Mouse (Mus musculus) hindbrain, embryonic 12.5 days (tissue): ENCODE measurements around the gene Kndc1. TPM values are rescaled to one million over a fixed set of nuclear protein-coding genes. Genes with fewer than 3 reads are reported as not detected.

ENCODE experiments used
- ATAC-seq: fragments of 200-750 bp; cut with Nextera tagmentation; 2 replicates; pipeline ENCODE4 v1.8.0; 2017; ENCODE audit warnings: moderate TSS enrichment; ENCODE audit not compliant: low FRiP score
- H3K27ac ChIP-seq: fragments of 300-500 bp; sonication (generic); 2 replicates; pipeline ENCODE4 v1.5.1; 2016; ENCODE audit warnings: mild to moderate bottlenecking
- H3K27me3 ChIP-seq: fragments of 300-500 bp; sonication (generic); 2 replicates; pipeline ENCODE4 v1.6.1; 2016; ENCODE audit warnings: mild to moderate bottlenecking
- H3K36me3 ChIP-seq: fragments of 300-500 bp; sonication (generic); 2 replicates; pipeline ENCODE4 v1.6.1; 2016; ENCODE audit warnings: mild to moderate bottlenecking
- H3K4me1 ChIP-seq: fragments of 300-500 bp; sonication (generic); 2 replicates; pipeline ENCODE4 v1.6.1; 2016
- H3K4me2 ChIP-seq: fragments of 300-500 bp; sonication (generic); replicated peaks from 2 replicates; pipeline ENCODE4 v1.6.1; 2016; ENCODE audit warnings: mild to moderate bottlenecking
- H3K4me3 ChIP-seq: fragments of 300-500 bp; sonication (generic); 2 replicates; pipeline ENCODE4 v1.5.1; 2016; ENCODE audit warnings: mild to moderate bottlenecking
- H3K9ac ChIP-seq: fragments of 300-500 bp; sonication (generic); 2 replicates; pipeline ENCODE4 v1.6.1; 2016; ENCODE audit warnings: mild to moderate bottlenecking, moderate library complexity
- H3K9me3 ChIP-seq: fragments of 300-500 bp; sonication (generic); replicated peaks from 2 replicates; pipeline ENCODE4 v1.6.1; 2016; ENCODE audit warnings: mild to moderate bottlenecking
- WGBS: fragments of 180-500 bp; shearing (Covaris S2); methylation state at CpG from one replicate; pipeline ENCODE4 v1.1.7; 2016; 5-methylcytosine and 5-hydroxymethylcytosine counted together
- microRNA counts: library from miRNA; unstranded; fragments of <30 nt; microRNA quantifications from one replicate; lab custom pipeline; 2017
- microRNA-seq: library from miRNA; unstranded; fragments of <30 nt; microRNA quantifications from one replicate; pipeline ENCODE4, GENCODE M21; 2017
- polyA plus RNA-seq: library from polyadenylated mRNA; unstranded; fragments of >200 nt; fragmentation: Nextera tagmentation; extraction: Ambion mirVana; gene quantifications from 2 replicates; pipeline ENCODE4 v1.2.1, GENCODE M21; 2016

Gene Kndc1
- polyA plus RNA-seq, 1 experiment from 2014 or later, result 3.5 TPM

DNA sequence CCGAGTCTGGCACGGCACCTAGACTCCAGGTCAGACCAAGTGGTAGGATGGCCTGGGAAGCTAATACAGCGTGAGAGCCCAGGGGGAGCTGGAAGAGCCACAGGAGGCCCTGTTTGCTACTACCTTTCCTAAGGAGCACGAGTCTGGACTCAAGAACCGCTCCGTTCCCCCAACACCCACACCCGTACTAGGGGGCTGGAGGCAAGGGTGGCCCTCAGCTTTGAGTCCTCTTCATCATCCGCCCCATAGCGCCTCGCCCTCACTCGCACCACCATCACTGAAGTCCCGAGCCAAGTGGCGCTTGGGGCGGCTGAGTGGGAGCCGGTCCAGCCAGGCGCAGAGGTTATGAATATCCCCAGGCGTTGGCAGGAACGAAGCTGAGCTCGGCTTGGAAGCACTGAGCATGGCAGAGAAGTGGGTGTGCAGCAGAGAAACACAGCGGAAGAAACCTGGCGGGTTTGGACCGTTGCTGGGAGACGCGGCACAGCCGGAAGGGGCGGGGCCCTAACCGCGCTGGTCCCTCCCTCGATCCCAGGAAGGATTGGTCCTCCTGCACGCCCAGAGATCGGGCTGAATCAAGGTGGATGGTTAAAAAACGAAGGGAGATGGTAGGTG, 83.9 kb downstream of the Kndc1 start, which contains the start of gene 6430531B16Rik:
6430531B16Rik (minus strand) TSS at position 478 of the 615 bp plus-strand sequence.
- Histone ChIP-seq H3K4me3 (peak within 1 kb of the TSS; percentile 59), H3K4me2 (peak within 1 kb of the TSS; percentile 84), H3K27ac (peak within 1 kb of the TSS; percentile 35; the same call in 1 of the 2 replicates), H3K9ac (peak within 1 kb of the TSS; percentile 66), H3K9me3 (no peaks in the 10 kb centered on the region), H3K4me1 (peaks cover 13% of the 10 kb centered on the region), H3K27me3 (no peaks in the 10 kb centered on the region; the same call in 1 of the 2 replicates), H3K36me3 (no peaks in the 10 kb centered on the region)
- peak; percentile 95 for ATAC-seq
- 6% methylated on average over 32 of the region's 32 CpGs for WGBS

DNA sequence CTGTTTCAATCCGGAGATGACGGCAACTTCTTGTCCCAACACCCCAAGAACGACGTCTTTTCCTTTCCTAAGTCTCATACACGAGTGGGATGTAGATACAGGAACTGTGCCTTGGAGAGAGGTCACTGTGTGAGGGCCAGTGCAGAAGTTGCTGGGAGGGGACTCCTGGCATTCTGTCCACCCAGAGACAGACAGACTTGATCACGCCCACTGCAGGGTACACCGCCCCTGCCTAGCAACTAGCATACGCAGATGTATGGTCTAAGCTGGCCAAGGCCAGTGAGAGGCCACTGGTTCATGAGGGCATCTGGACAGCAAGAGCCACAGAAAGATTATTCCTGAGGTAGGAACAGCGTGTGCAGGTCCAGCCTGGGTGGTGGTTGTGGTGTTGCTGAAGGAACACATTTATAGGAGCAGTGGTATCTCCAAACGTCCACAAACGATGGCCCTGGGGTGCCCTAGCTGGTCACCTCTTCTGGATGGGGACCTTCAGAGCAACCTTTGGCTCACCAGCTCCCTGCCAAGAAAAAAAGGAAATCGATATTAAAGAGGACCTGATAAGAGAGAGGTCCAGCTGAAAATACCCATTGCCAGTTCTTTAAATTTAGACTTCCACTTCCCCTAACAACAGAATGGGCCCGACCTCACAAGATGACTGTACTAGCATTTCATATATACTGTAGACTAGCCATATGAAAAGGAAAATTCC, 84.7 kb downstream of the Kndc1 start:
- H3K4me2 ChIP-seq, result peak overlapping the region; percentile 84
- no peaks in the 10 kb centered on the region for H3K36me3 ChIP-seq
- no peak overlapping the region for H3K27ac ChIP-seq
- WGBS, result 48% methylated on average over 13 of the region's 13 CpGs
- peak; percentile 62 for ATAC-seq
- H3K4me3 ChIP-seq, result peak overlapping the region; percentile 59
- H3K9ac ChIP-seq, result peak overlapping the region; percentile 66
- peaks cover 13% of the 10 kb centered on the region for H3K4me1 ChIP-seq
- no peaks in the 10 kb centered on the region; the same call in 1 of the 2 replicates for H3K27me3 ChIP-seq
- H3K9me3 ChIP-seq, result no peaks in the 10 kb centered on the region

DNA sequence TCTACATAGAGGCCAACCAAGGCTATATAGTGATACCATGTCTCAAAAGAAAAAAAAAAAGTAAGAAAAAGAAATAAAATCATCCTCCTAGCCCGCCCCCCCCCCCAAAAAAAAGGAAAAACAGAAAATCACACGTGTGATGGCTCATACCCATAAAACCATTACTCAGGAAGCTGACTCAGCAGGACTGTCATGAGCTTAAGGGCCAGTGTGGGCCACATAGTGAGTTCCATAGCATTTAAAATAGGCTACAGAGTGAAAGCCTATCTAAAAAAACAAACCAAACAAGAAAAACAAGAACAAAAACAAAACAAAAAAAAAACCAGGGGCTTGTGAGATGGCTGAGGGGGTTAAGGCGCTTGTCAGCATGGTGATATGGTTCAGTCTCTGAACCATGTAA, 86.3 kb downstream of the Kndc1 start:
- no peak overlapping the region for H3K9ac ChIP-seq

DNA sequence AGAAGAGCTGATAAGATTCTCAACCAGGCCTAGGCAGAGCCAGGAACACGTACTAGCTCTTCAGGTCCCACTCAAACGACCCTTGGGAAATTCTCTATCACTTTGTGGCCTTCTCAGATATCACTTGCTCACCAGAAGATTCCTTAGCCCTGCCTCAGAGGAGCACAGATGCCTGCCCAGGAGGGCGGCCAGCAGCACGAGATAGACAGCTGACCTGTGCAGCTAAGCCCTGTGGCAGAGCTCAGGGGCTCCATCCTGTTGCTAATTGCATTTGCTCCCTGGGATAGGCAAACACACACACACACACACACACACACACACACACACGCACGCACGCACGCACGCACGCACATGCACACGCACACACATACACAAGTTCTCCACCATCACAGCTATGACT, 87.6 kb downstream of the Kndc1 start:
- Histone ChIP-seq H3K27me3 (no peaks in the 10 kb centered on the region), H3K36me3 (peaks cover 20% of the 10 kb centered on the region), H3K9ac (no peak overlapping the region), H3K9me3 (no peaks in the 10 kb centered on the region), H3K27ac (no peak overlapping the region), H3K4me2 (no peak overlapping the region), H3K4me3 (no peak overlapping the region), H3K4me1 (peaks cover 13% of the 10 kb centered on the region)
- no peak for ATAC-seq
- 89% methylated on average over 11 of the region's 11 CpGs for WGBS

More for the DNA sequence above, 86.3 kb downstream of the Kndc1 start:
- H3K4me2 ChIP-seq, result no peak overlapping the region
- no peaks in the 10 kb centered on the region for H3K9me3 ChIP-seq
- peaks cover 13% of the 10 kb centered on the region for H3K4me1 ChIP-seq
- no peak overlapping the region for H3K27ac ChIP-seq
- H3K27me3 ChIP-seq, result no peaks in the 10 kb centered on the region; the same call in 1 of the 2 replicates
- WGBS, result 54% methylated on average over 3 of the region's 3 CpGs
- peaks cover 7% of the 10 kb centered on the region for H3K36me3 ChIP-seq
- no peak overlapping the region for H3K4me3 ChIP-seq
- no peak for ATAC-seq

DNA sequence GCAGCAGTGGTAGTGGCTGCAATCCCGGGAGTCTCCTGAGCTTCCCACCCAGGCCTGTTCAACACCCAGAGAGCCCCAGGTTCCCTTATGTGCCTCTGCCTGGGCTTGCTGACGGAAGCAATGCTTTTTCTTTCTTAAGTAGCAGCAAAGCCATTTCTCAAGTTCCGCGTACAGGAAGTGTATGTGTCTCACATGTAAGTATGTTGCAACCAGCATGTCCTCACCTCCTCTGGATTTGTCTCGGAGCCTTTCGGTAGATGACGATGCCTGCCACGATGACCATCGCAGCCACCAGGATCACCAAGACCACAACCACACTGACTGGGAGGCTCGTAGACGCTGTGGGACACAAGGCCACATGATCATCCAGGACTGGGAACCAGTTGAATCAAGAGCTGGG, 90.0 kb downstream of the Kndc1 start:
- Histone ChIP-seq H3K4me3 (no peak overlapping the region), H3K36me3 (peaks cover 23% of the 10 kb centered on the region), H3K9me3 (no peaks in the 10 kb centered on the region), H3K4me1 (no peaks in the 10 kb centered on the region), H3K27ac (no peak overlapping the region), H3K27me3 (no peaks in the 10 kb centered on the region), H3K9ac (no peak overlapping the region), H3K4me2 (no peak overlapping the region)
- WGBS, result 91% methylated on average over 11 of the region's 11 CpGs
- no peak for ATAC-seq

- WGBS, result 90% methylated on average over 9 of the region's 9 CpGs
- H3K4me1 ChIP-seq, result no peaks in the 10 kb centered on the region
Measured at GRCm38 (mm10) chr7:139988272-139988671, 93.8 kb downstream of the Kndc1 start.

DNA sequence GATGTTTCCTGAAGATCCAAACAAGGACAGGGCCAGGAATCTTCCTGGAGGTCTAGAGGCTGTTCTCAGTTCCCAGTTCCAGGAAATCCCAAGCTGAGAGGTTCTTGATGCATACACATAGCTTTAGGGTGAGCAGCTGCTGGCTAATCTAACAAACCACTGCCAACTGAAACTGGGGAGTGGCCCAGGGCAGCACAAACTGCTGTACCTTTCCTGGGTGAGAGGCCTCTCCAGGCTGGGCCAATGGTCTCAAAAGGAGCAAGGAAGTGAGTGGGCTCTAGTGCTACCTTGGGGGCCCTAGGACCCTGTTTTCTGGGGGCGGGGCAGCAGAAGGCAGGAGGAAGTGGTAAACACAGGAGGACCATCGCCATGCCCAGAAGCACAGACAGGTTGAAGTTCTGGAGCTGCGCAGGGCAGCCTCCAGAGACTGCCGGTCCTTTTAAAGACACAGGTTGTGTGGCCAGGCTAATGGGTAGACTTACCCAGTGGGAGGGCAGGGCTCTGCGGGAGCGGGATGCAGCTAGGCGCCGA, 96.4 kb downstream of the Kndc1 start:
- Histone ChIP-seq H3K27me3 (no peaks in the 10 kb centered on the region), H3K4me1 (no peaks in the 10 kb centered on the region), H3K4me2 (no peak overlapping the region), H3K4me3 (no peak overlapping the region), H3K9me3 (no peaks in the 10 kb centered on the region), H3K27ac (no peak overlapping the region), H3K9ac (no peak overlapping the region), H3K36me3 (peaks cover 24% of the 10 kb centered on the region)
- WGBS, result 75% methylated on average over 8 of the region's 8 CpGs
- no peak for ATAC-seq

More at GRCm38 (mm10) chr7:139988272-139988671, 93.8 kb downstream of the Kndc1 start:
- Histone ChIP-seq H3K27ac (no peak overlapping the region), H3K9me3 (no peaks in the 10 kb centered on the region), H3K4me3 (no peak overlapping the region), H3K36me3 (peaks cover 23% of the 10 kb centered on the region), H3K27me3 (no peaks in the 10 kb centered on the region), H3K9ac (no peak overlapping the region), H3K4me2 (no peak overlapping the region)
- no peak for ATAC-seq

MicroRNAs within 50 kb of the gene (microRNA counts, 519-probe panel; counts per million panel counts)
- microRNA mmu-miR-202-3p (lab: Ali Mortazavi, UCI), result 470 counts per million, percentile 58 among the panel's probes with 10 or more counts
- microRNA mmu-miR-202-5p (lab: Ali Mortazavi, UCI), result 470 counts per million, percentile 58 among the panel's probes with 10 or more counts

Small RNAs within 50 kb of the gene (microRNA-seq; reads per million reads assigned to microRNA genes)
- gene Mir202, result not detected
- gene Mir7062, result not detected
- not detected for gene mmu-mir-7686

Other genes starting within 250 kb of the Kndc1 start
- gene Cfap46, start 210.9 kb upstream of the Kndc1 start, polyA plus RNA-seq, result 1.0 and 2.1 TPM in 2 replicates
- 18.7 and 21.4 TPM in 2 replicates for gene Adgra1, start 60.5 kb upstream of the Kndc1 start, polyA plus RNA-seq
- gene Utf1, start 49.1 kb downstream of the Kndc1 start, polyA plus RNA-seq, result not detected in 2 replicates
- gene 6430531B16Rik, start 84.1 kb downstream of the Kndc1 start, polyA plus RNA-seq, result 0.77 and 1.2 TPM in 2 replicates
- gene Adam8, start 97.9 kb downstream of the Kndc1 start, polyA plus RNA-seq, result 3.4 and 3.5 TPM in 2 replicates
- 45.6 and 45.9 TPM in 2 replicates for gene Zfp511, start 141.7 kb downstream of the Kndc1 start, polyA plus RNA-seq
- 65.8 and 70.6 TPM in 2 replicates for gene Tubgcp2, start 142.0 kb downstream of the Kndc1 start, polyA plus RNA-seq
- 54.7 and 69.1 TPM in 2 replicates for gene Msx3, start 154.4 kb downstream of the Kndc1 start, polyA plus RNA-seq
- 24.8 and 25.1 TPM in 2 replicates for gene Caly, start 187.9 kb downstream of the Kndc1 start, polyA plus RNA-seq
- not detected in 2 replicates for gene Prap1, start 198.7 kb downstream of the Kndc1 start, polyA plus RNA-seq
- gene Fuom, start 207.7 kb downstream of the Kndc1 start, polyA plus RNA-seq, result 21.8 and 24.7 TPM in 2 replicates
- gene Paox, start 221.1 kb downstream of the Kndc1 start, polyA plus RNA-seq, result 12.9 and 18.1 TPM in 2 replicates
- gene Echs1, start 221.8 kb downstream of the Kndc1 start, polyA plus RNA-seq, result 134 and 148 TPM in 2 replicates
- 24.5 and 25.7 TPM in 2 replicates for gene Mtg1, start 242.9 kb downstream of the Kndc1 start, polyA plus RNA-seq